Mouse (Mus musculus) liver, embryonic 14.5 days (tissue): ENCODE data around the gene Ppargc1a. TPM values are rescaled to one million over a fixed set of nuclear protein-coding genes. Genes with fewer than 3 reads are reported as not detected.
A peak's percentile ranks its signal among the peaks of the same experiment; 100 is the strongest.

Source experiments
- ATAC-seq: fragments of 200-750 bp; cut with Nextera tagmentation; 2 replicates; pipeline ENCODE4 v1.8.0; 2017; ENCODE audit warnings: moderate number of reproducible peaks, mild to moderate bottlenecking, moderate library complexity; ENCODE audit not compliant: insufficient read depth
- DNase-seq, 3 experiments: peaks; one replicate each; pipeline ENCODE4 v3.0.0-alpha.2; 2012 to 2013; ENCODE audit warnings: low read depth in 3 of 3, low spot score in 3 of 3
- H3K27ac ChIP-seq: fragments of 300-500 bp; sonication (generic); 2 replicates; pipeline ENCODE4 v1.5.1; 2014; ENCODE audit warnings: moderate library complexity, mild to moderate bottlenecking, control low read depth, inconsistent platforms
- H3K27me3 ChIP-seq: fragments of 300-500 bp; sonication (generic); 2 replicates; pipeline ENCODE4 v1.6.1; 2014; ENCODE audit warnings: mild to moderate bottlenecking, low read length, moderate library complexity; ENCODE audit not compliant: control insufficient read depth, insufficient read depth
- H3K36me3 ChIP-seq: fragments of 300-500 bp; sonication (generic); replicated peaks from 2 replicates; pipeline ENCODE4 v1.6.1; 2014; ENCODE audit warnings: low read depth; ENCODE audit not compliant: control insufficient read depth, insufficient read depth
- H3K4me1 ChIP-seq, 2 experiments: fragments of 200-500 bp in 1 of 2; fragments of 300-500 bp in 1 of 2; sonication (generic) in 1 of 2; replicated peaks; 2 replicates each; pipeline ENCODE4 v1.6.1; 2012 to 2014; ENCODE audit warnings: antibody characterized with exemption in 1 of 2, inconsistent platforms in 1 of 2, low read length in 1 of 2; ENCODE audit not compliant: control insufficient read depth in 2 of 2, insufficient read depth in 2 of 2
- H3K4me2 ChIP-seq: fragments of 300-500 bp; sonication (generic); 2 replicates; pipeline ENCODE4 v1.6.1; 2014; ENCODE audit warnings: low read depth, mild to moderate bottlenecking, control low read depth, moderate library complexity
- H3K4me3 ChIP-seq, 2 experiments: fragments of 200-500 bp in 1 of 2; fragments of 300-500 bp in 1 of 2; sonication (generic) in 1 of 2; 2 replicates each; pipeline ENCODE4 v1.5.1; 2012 to 2014; ENCODE audit warnings: low read depth in 2 of 2, low read length in 2 of 2, mild to moderate bottlenecking in 2 of 2, control low read depth in 1 of 2, inconsistent platforms in 1 of 2, moderate library complexity in 1 of 2; ENCODE audit not compliant: insufficient read depth in 1 of 2
- H3K9ac ChIP-seq: fragments of 300-500 bp; sonication (generic); replicated peaks from 2 replicates; pipeline ENCODE4 v1.6.1; 2014; ENCODE audit warnings: mild to moderate bottlenecking, control low read depth, moderate library complexity
- H3K9me3 ChIP-seq: fragments of 300-500 bp; sonication (generic); 2 replicates; pipeline ENCODE4 v1.6.1; 2016; ENCODE audit warnings: low read length, mixed read lengths; ENCODE audit not compliant: control insufficient read depth
- CTCF ChIP-seq: IDR thresholded peaks from 2 replicates; pipeline ENCODE4 v1.5.1; 2016; ENCODE audit warnings: antibody characterized with exemption, low read depth, control low read depth
- EP300 ChIP-seq: IDR thresholded peaks from 2 replicates; pipeline ENCODE4 v1.6.1; 2016; ENCODE audit warnings: antibody characterized with exemption, low read depth
- WGBS: fragments of 180-500 bp; shearing (Covaris S2); extraction: QIAGEN DNeasy Blood & Tissue Kit; methylation state at CpG from one replicate; pipeline ENCODE4 v1.1.7; 2014; ENCODE audit not compliant: insufficient replicate concordance; 5-methylcytosine and 5-hydroxymethylcytosine counted together
- polyA plus RNA-seq, 2 experiments: library from polyadenylated mRNA; depleted of rRNA in 1 of 2; stranded (reverse) in 1 of 2; unstranded in 1 of 2; fragments of >200 nt; fragmentation: Nextera tagmentation in 1 of 2; extraction: Ambion mirVana in 1 of 2; gene quantifications; 2 replicates each; pipeline versions ENCODE4 v1.2.1 to v1.2.3; 2012 to 2014

Gene Ppargc1a
- polyA plus RNA-seq, 2 experiments: 0.99 to 1.9 TPM

DNA sequence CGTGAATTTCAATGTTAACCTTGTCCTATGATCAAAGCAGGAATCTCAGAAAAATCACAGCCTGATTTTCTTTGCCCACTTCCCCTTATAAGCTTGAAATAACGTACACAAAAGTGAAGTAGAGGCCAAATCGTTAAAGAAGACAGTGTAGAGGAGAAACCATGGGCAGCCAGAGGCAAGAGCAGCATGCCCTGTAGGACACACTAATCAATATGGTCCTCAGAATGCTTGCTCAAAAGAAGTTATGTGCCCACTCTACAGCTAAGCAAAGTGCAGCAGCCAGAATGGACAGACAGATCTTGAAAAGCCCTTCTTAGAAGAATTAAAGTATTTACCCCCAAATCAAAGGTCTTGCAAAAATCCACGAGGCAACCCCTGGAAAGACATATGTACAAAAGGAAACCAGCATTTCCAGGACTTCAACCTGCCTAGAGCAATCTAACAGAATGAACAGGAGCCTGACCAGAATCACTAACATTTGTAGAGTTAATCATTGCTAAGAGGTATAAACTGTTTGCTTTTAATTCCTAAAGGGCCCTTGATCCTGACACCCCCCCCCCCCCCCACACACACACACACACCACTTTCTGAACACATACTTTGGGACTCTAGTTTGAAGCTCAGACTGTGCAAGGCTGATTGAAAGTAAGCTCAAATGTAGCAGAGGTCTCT lies 9.8 kb downstream of the Ppargc1a start:
- WGBS: 23% methylated on average over 4 of the region's 4 CpGs
- H3K36me3 ChIP-seq: no peaks in the 10 kb centered on the region
- H3K4me3 ChIP-seq: no peak overlapping the region
- no peak for TF ChIP-seq CTCF
- no peak for TF ChIP-seq EP300
- no peaks in the 10 kb centered on the region; the same call in 1 of the 2 replicates for H3K27me3 ChIP-seq
- no peaks in the 10 kb centered on the region for H3K4me1 ChIP-seq
- H3K27ac ChIP-seq: 0 out of 2 replicates have a peak overlapping the region, but pooled peaks have one; percentile 14
- H3K4me2 ChIP-seq: peak overlapping the region; percentile 33
- ATAC-seq (peak; percentile 55), DNase-seq (no peak)
- no peaks in the 10 kb centered on the region for H3K9me3 ChIP-seq
- no peak overlapping the region for H3K9ac ChIP-seq

DNA sequence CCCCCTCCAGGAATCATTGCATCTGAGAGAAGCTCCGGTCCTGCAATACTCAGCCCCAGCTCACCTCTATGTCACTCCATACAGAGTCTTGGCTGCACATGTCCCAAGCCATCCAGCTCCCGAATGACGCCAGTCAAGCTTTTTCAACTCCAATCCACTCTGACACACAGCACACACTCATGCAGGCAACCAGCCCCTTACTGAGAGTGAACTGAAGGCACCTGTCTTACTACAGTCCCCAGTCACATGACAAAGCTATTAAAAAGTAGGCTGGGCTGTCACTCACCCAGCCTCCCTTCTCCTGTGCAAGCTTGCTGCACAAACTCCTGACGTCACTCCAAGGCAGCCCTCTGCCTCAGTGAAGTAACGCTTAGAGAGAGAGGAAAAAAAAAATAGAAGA lies 13.9 kb downstream of the Ppargc1a start:
- TF ChIP-seq CTCF (no peak), EP300 (no peak)
- peak in 1 of 3 experiments; percentile 2 for DNase-seq
- no peaks in the 10 kb centered on the region for H3K9me3 ChIP-seq
- no peaks in the 10 kb centered on the region for H3K4me1 ChIP-seq
- no peaks in the 10 kb centered on the region for H3K36me3 ChIP-seq
- peak overlapping the region; percentile 54 for H3K4me2 ChIP-seq
- H3K27ac ChIP-seq: no peak overlapping the region
- WGBS: 17% methylated on average over 5 of the region's 5 CpGs
- H3K27me3 ChIP-seq: no peaks in the 10 kb centered on the region; the same call in 1 of the 2 replicates
- ATAC-seq: peak; percentile 57
- peak overlapping the region; percentile 38 to 51 for H3K4me3 ChIP-seq
- H3K9ac ChIP-seq: no peak overlapping the region

DNA sequence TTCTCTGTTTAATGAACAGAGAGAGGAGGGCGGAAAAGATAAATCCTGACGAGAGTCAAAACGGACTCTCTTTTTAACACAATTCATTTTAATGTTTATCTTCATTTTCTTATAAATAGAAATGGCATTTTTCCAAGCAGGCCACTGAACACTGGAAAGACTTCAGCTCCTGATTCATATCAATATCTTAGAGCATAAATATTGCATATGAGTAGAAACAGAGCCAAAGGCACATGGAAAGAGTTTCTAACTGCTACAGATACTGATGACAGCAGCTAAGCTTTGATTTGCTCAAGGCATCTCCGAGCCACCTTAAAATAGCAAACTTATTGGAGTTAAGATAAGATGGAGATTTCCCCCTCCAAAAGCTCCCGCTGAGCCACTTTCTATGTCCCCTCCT lies 14.3 kb downstream of the Ppargc1a start:
- no peak for DNase-seq
- no peaks in the 10 kb centered on the region for H3K4me1 ChIP-seq
- H3K36me3 ChIP-seq: no peaks in the 10 kb centered on the region
- H3K4me2 ChIP-seq: peak overlapping the region; percentile 54
- peak overlapping the region; percentile 38 to 51 for H3K4me3 ChIP-seq
- H3K27me3 ChIP-seq: no peaks in the 10 kb centered on the region; the same call in 1 of the 2 replicates
- no peak for TF ChIP-seq CTCF
- no peak for TF ChIP-seq EP300
- no peaks in the 10 kb centered on the region for H3K9me3 ChIP-seq
- no peak for ATAC-seq
- H3K27ac ChIP-seq: no peak overlapping the region
- H3K9ac ChIP-seq: no peak overlapping the region
- 20% methylated on average over 5 of the region's 5 CpGs for WGBS

DNA sequence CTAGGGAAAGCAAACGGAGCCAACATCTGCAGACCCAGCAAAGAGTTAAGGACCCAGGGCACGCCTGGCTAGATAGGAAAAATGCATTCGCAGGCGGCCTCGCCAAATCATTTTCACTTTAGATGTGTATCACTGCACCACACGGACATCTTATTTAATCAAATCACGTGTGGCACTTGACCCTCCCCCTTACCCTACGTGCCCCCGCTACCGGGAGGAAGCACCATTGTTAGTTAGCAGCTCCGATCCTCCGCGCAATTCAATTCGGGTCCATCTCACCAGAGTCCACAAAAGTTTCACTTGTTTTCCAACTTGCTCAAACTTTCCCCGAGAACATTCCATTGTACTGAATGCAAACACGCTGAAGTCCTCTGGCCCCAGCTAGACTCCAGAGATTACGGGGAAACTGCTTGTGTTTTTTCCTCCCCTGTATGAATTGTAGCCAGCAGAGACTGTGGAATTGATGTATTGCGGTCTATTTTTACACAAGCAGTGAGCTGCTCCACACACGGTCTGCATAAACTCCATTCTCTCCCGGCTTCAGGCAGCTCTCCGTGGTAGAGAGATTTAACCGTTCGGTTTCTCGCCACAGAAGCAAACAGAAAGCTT lies 14.9 kb downstream of the Ppargc1a start:
- H3K9me3 ChIP-seq: no peaks in the 10 kb centered on the region
- H3K4me3 ChIP-seq: peak overlapping the region; percentile 51 to 63
- no peaks in the 10 kb centered on the region for H3K36me3 ChIP-seq
- peak overlapping the region; percentile 6; the same call in 1 of the 2 replicates for H3K9ac ChIP-seq
- H3K27me3 ChIP-seq: no peaks in the 10 kb centered on the region; the same call in 1 of the 2 replicates
- no peak overlapping the region for H3K27ac ChIP-seq
- ATAC-seq (peak; percentile 48; the same call in 1 of the 2 replicates), DNase-seq (no peak)
- H3K4me2 ChIP-seq: peak overlapping the region; percentile 54
- TF ChIP-seq EP300 (no peak), CTCF (no peak)
- no peaks in the 10 kb centered on the region for H3K4me1 ChIP-seq
- under 1% methylated on average over 24 of the region's 24 CpGs for WGBS

DNA sequence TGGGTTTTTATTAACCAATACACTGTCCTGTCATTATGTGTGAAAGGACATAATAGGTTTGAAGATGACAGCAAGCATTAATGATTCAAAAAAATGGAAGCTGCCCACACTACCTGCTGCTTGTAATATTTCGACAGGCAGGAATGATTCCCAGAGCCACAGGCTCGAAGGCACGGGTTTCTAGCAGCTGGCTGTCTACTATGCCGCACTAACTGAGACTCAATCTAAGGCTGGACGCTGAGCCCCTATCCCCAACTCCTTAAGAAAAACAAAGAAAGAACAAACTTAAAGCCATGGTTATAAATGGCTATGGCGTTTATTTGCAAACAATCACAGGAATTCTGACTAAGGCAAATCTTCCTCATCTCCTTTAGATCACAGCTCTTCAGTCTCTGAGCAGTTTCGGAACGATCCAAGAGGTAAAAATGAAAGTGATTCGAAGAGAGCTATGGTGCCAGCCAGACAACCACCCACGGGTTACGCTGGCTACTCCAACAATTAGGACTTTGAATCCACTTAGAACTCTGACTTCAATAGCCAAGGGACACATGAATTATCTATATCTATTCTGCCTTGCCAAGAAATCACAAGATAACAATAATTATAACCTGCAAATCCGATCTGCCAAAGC lies 15.6 kb downstream of the Ppargc1a start:
- peak overlapping the region; percentile 51 to 63 for H3K4me3 ChIP-seq
- no peaks in the 10 kb centered on the region for H3K9me3 ChIP-seq
- DNase-seq: no peak
- ATAC-seq: no peak
- 13% methylated on average over 12 of the region's 12 CpGs for WGBS
- no peaks in the 10 kb centered on the region for H3K4me1 ChIP-seq
- peak overlapping the region; percentile 16; the same call in 1 of the 2 replicates for H3K9ac ChIP-seq
- H3K27me3 ChIP-seq: no peaks in the 10 kb centered on the region; the same call in 1 of the 2 replicates
- H3K36me3 ChIP-seq: no peaks in the 10 kb centered on the region
- H3K4me2 ChIP-seq: peak overlapping the region; percentile 54
- no peak for TF ChIP-seq CTCF
- no peak for TF ChIP-seq EP300
- no peak overlapping the region for H3K27ac ChIP-seq
